Mouse (Mus musculus): ENCODE measurements around the gene Wfs1. TPM values are rescaled to one million over a fixed set of nuclear protein-coding genes. Genes with fewer than 3 reads are reported as not detected.

Wfs1 gene
- polyA plus RNA-seq, 1 experiment from 2014 or later = 23.8 TPM

- H3K9ac ChIP-seq (ENCODE audit: low read depth, low read length) = no peak overlapping the region
- H3K27ac ChIP-seq (ENCODE audit: low read depth, low read length) = no peak overlapping the region
- WGBS (ENCODE audit: insufficient replicate concordance) = 67% methylated on average over 3 of the region's 3 CpGs
- H3K4me1 ChIP-seq (ENCODE audit: control insufficient read depth, insufficient read depth, low read length) = peaks cover 4% of the 10 kb centered on the region
- no peak overlapping the region for H3K4me3 ChIP-seq (ENCODE audit: low read depth, low read length)
- ATAC-seq (replicated peaks; ENCODE audit: insufficient number of reproducible peaks, low FRiP score, low TSS enrichment) = no peak
- no peaks in the 10 kb centered on the region for H3K36me3 ChIP-seq (ENCODE audit: control insufficient read depth, insufficient read depth, low read length)
- H3K9me3 ChIP-seq (replicated peaks; ENCODE audit: control insufficient read depth, low read length) = no peaks in the 10 kb centered on the region
- H3K27me3 ChIP-seq (ENCODE audit: control insufficient read depth, insufficient read depth, low read length) = no peaks in the 10 kb centered on the region
- no peak overlapping the region for H3K4me2 ChIP-seq
These were observed 1.8 kb upstream of the Wfs1 start for GRCm38 (mm10) chr5:36990631-36991350.

DNA sequence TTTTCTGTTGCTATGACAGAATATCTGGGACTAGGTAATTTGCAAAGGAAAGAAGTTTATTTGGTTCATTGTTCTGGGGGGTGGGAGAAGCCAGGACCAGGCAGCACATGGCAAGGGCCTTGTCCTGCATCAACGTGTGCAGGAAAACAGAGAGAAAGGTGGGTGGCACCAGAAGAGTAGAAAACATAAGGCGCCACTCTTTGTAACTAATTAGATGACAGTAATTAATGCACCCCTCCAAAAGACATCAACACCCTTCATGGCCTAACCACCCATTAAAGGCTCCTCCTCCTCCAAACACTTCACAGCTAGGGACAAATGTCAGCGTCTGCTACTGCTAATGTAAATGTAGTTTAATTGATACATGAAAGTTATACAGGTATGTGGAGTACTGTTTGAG is 1.2 kb upstream of the Wfs1 start:
- H3K27ac ChIP-seq (ENCODE audit: low read depth, low read length) = no peak overlapping the region
- no peaks in the 10 kb centered on the region for H3K9me3 ChIP-seq (replicated peaks; ENCODE audit: control insufficient read depth, low read length)
- H3K27me3 ChIP-seq (ENCODE audit: control insufficient read depth, insufficient read depth, low read length) = no peaks in the 10 kb centered on the region
- H3K4me3 ChIP-seq (ENCODE audit: low read depth, low read length) = no peak overlapping the region
- peaks cover 4% of the 10 kb centered on the region for H3K4me1 ChIP-seq (ENCODE audit: control insufficient read depth, insufficient read depth, low read length)
- no peak overlapping the region for H3K4me2 ChIP-seq
- no peaks in the 10 kb centered on the region for H3K36me3 ChIP-seq (ENCODE audit: control insufficient read depth, insufficient read depth, low read length)
- ATAC-seq (replicated peaks; ENCODE audit: insufficient number of reproducible peaks, low FRiP score, low TSS enrichment) = no peak
- H3K9ac ChIP-seq (ENCODE audit: low read depth, low read length) = no peak overlapping the region
- WGBS (ENCODE audit: insufficient replicate concordance) = 53% methylated on average over 3 of the region's 3 CpGs

DNA sequence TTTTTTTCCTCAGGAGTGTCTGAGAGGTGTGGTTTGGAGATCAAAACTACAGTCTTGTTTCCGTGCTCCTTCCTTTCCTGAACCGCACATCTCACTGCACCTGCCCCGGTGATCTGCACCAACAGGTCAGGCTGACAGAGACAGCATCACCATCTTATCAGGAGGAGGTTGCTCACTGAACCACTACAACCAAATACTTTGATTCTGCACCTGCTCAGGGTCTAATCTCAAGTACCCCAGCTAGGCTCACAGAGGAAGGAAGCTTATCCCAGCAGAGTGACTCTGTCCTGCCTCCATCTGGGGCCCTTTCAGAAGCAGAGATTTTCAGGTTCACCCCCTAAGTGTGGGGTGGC is 596 bp upstream of the Wfs1 start:
- Histone ChIP-seq H3K27me3 (ENCODE audit: control insufficient read depth, insufficient read depth, low read length) (no peaks in the 10 kb centered on the region), H3K9me3 (replicated peaks; ENCODE audit: control insufficient read depth, low read length) (no peaks in the 10 kb centered on the region), H3K4me2 (peak overlapping the region; percentile 97), H3K27ac (ENCODE audit: low read depth, low read length) (no peak overlapping the region), H3K4me1 (ENCODE audit: control insufficient read depth, insufficient read depth, low read length) (peaks cover 4% of the 10 kb centered on the region), H3K9ac (ENCODE audit: low read depth, low read length) (no peak overlapping the region), H3K36me3 (ENCODE audit: control insufficient read depth, insufficient read depth, low read length) (no peaks in the 10 kb centered on the region), H3K4me3 (ENCODE audit: low read depth, low read length) (peak overlapping the region; percentile 80)
- ATAC-seq (replicated peaks; ENCODE audit: insufficient number of reproducible peaks, low FRiP score, low TSS enrichment) = no peak
- 5% methylated on average over 3 of the region's 3 CpGs for WGBS (ENCODE audit: insufficient replicate concordance)

DNA sequence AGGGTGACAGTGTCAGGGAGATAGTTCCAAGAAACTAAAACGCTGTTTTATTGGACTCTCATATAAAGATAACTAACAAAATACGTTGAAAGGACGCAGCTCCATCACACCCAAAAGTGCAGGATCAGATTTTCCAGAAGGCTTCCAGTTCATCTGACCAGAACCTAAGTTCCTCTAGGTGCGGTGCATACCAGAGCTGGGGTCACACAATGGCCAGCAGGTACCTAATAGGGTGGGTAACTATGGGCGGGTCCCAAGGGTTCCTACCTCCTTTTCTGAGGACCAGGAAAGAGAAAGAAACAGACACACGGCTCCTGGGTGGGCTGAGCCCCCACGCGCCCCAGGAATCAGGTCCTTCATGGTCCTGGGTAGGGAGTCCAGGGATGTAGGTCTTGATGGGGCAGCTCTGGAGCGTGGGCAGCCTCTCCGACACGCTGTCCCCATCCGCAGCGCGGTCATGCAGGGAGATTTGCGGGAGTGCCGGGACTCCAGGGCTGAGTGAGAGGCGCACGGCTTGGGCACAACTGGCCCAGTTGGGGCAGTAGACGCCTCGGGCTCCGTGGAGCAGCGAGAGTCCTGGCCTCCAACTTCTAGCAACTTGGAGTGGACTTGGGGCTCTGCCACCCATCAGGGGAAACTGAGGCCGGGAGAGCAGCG is 753 bp downstream of the Wfs1 start:
- H3K4me3 ChIP-seq (ENCODE audit: low read depth, low read length) = peak overlapping the region; percentile 80
- peak overlapping the region; percentile 97 for H3K4me2 ChIP-seq
- 0 out of 2 replicates have a peak overlapping the region, but pooled peaks have one; percentile 11 for H3K27ac ChIP-seq (ENCODE audit: low read depth, low read length)
- H3K36me3 ChIP-seq (ENCODE audit: control insufficient read depth, insufficient read depth, low read length) = no peaks in the 10 kb centered on the region
- H3K27me3 ChIP-seq (ENCODE audit: control insufficient read depth, insufficient read depth, low read length) = no peaks in the 10 kb centered on the region
- WGBS (ENCODE audit: insufficient replicate concordance) = 10% methylated on average over 24 of the region's 24 CpGs
- peaks cover 4% of the 10 kb centered on the region for H3K4me1 ChIP-seq (ENCODE audit: control insufficient read depth, insufficient read depth, low read length)
- peak overlapping the region; percentile 87 for H3K9ac ChIP-seq (ENCODE audit: low read depth, low read length)
- ATAC-seq (replicated peaks; ENCODE audit: insufficient number of reproducible peaks, low FRiP score, low TSS enrichment) = 0 out of 2 replicates have a peak, but pooled peaks have one; percentile 15
- H3K9me3 ChIP-seq (replicated peaks; ENCODE audit: control insufficient read depth, low read length) = no peaks in the 10 kb centered on the region

GRCm38 (mm10) chr5:36986617-36987016 is 2.4 kb downstream of the Wfs1 start:
- H3K4me2 ChIP-seq = no peak overlapping the region
- no peak overlapping the region for H3K27ac ChIP-seq (ENCODE audit: low read depth, low read length)
- peaks cover 4% of the 10 kb centered on the region for H3K4me1 ChIP-seq (ENCODE audit: control insufficient read depth, insufficient read depth, low read length)
- H3K4me3 ChIP-seq (ENCODE audit: low read depth, low read length) = no peak overlapping the region
- no peak overlapping the region for H3K9ac ChIP-seq (ENCODE audit: low read depth, low read length)
- H3K27me3 ChIP-seq (ENCODE audit: control insufficient read depth, insufficient read depth, low read length) = no peaks in the 10 kb centered on the region
- ATAC-seq (replicated peaks; ENCODE audit: insufficient number of reproducible peaks, low FRiP score, low TSS enrichment) = no peak
- H3K9me3 ChIP-seq (replicated peaks; ENCODE audit: control insufficient read depth, low read length) = no peaks in the 10 kb centered on the region
- 44% methylated on average over 1 of the region's 1 CpGs for WGBS (ENCODE audit: insufficient replicate concordance)
- no peaks in the 10 kb centered on the region for H3K36me3 ChIP-seq (ENCODE audit: control insufficient read depth, insufficient read depth, low read length)

DNA sequence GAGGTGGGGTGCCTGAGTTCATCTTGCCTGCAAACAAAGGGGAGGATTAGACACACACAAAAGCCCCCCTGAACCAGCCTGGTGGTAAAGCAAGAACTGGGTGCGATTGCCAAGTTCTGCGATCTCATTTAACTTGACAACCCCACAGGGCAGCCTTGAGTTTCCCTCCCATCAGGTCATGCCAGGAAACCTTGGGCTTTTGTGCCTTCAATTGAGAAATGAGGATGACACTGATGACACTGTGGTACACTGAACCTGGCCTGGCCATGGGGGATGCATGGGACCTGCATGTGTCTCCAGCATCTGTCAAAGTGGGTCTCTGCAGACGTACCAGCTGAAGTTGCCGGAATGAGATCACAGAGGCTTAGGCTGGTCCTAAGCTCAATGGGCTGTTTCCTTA is 6.7 kb downstream of the Wfs1 start:
- no peak overlapping the region for H3K27ac ChIP-seq (ENCODE audit: low read depth, low read length)
- H3K4me2 ChIP-seq = no peak overlapping the region
- no peak overlapping the region for H3K9ac ChIP-seq (ENCODE audit: low read depth, low read length)
- 88% methylated on average over 4 of the region's 4 CpGs for WGBS (ENCODE audit: insufficient replicate concordance)
- H3K4me3 ChIP-seq (ENCODE audit: low read depth, low read length) = no peak overlapping the region
- H3K9me3 ChIP-seq (replicated peaks; ENCODE audit: control insufficient read depth, low read length) = no peaks in the 10 kb centered on the region
- peaks cover 10% of the 10 kb centered on the region for H3K4me1 ChIP-seq (ENCODE audit: control insufficient read depth, insufficient read depth, low read length)
- no peak for ATAC-seq (replicated peaks; ENCODE audit: insufficient number of reproducible peaks, low FRiP score, low TSS enrichment)
- H3K36me3 ChIP-seq (ENCODE audit: control insufficient read depth, insufficient read depth, low read length) = no peaks in the 10 kb centered on the region
- no peaks in the 10 kb centered on the region for H3K27me3 ChIP-seq (ENCODE audit: control insufficient read depth, insufficient read depth, low read length)

DNA sequence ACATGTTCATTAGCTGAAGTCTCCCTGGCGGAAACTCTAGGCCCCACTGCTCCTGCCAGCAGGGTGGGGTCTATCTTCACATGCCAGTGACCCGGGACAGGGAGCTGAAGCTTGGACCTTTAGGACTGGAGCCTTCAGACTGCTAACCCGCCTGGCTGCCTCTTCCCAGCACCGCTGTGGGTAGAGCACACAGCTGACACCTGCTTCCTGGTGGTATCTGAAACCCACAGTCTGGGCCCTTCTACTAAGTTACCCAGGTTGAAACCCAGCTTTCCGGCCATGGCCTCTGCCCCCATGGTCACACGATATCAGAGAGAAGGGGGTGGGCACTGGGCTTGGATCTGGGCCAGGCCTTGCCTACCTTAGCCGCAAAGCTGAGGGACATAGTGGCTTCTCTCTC is 9.4 kb downstream of the Wfs1 start:
- no peaks in the 10 kb centered on the region for H3K9me3 ChIP-seq (replicated peaks; ENCODE audit: control insufficient read depth, low read length)
- peaks cover 5% of the 10 kb centered on the region; the same call in 1 of the 2 replicates for H3K4me1 ChIP-seq (ENCODE audit: control insufficient read depth, insufficient read depth, low read length)
- no peak overlapping the region for H3K4me2 ChIP-seq
- no peak overlapping the region for H3K9ac ChIP-seq (ENCODE audit: low read depth, low read length)
- H3K27ac ChIP-seq (ENCODE audit: low read depth, low read length) = no peak overlapping the region
- H3K27me3 ChIP-seq (ENCODE audit: control insufficient read depth, insufficient read depth, low read length) = no peaks in the 10 kb centered on the region
- H3K4me3 ChIP-seq (ENCODE audit: low read depth, low read length) = no peak overlapping the region
- no peak for ATAC-seq (replicated peaks; ENCODE audit: insufficient number of reproducible peaks, low FRiP score, low TSS enrichment)
- peaks cover 6% of the 10 kb centered on the region; the same call in 1 of the 2 replicates for H3K36me3 ChIP-seq (ENCODE audit: control insufficient read depth, insufficient read depth, low read length)
- 83% methylated on average over 7 of the region's 7 CpGs for WGBS (ENCODE audit: insufficient replicate concordance)

DNA sequence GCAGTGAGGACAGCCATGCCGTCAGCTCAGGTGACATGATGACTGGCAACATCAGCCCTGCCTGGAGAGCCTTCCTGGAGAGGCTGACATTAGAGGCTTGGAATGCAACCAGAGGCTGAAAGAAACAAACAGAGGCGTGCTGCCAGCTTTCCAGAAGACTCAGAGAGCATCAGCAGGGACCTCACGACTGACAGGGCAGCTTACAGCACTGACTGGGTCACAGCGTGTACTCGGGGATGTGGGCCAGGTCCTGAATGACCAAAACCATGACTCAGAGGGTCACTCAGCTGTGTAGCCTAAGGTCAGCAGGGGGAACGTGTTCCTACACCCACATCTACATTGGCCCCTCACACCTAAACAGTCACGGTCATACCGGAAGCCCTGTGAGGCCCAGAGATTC is 10.0 kb downstream of the Wfs1 start:
- Histone ChIP-seq H3K9me3 (replicated peaks; ENCODE audit: control insufficient read depth, low read length) (no peaks in the 10 kb centered on the region), H3K27me3 (ENCODE audit: control insufficient read depth, insufficient read depth, low read length) (no peaks in the 10 kb centered on the region), H3K36me3 (ENCODE audit: control insufficient read depth, insufficient read depth, low read length) (peaks cover 6% of the 10 kb centered on the region; the same call in 1 of the 2 replicates), H3K9ac (ENCODE audit: low read depth, low read length) (no peak overlapping the region), H3K4me3 (ENCODE audit: low read depth, low read length) (no peak overlapping the region), H3K4me1 (ENCODE audit: control insufficient read depth, insufficient read depth, low read length) (peaks cover 5% of the 10 kb centered on the region; the same call in 1 of the 2 replicates), H3K27ac (ENCODE audit: low read depth, low read length) (no peak overlapping the region), H3K4me2 (no peak overlapping the region)
- WGBS (ENCODE audit: insufficient replicate concordance) = 62% methylated on average over 8 of the region's 8 CpGs
- ATAC-seq (replicated peaks; ENCODE audit: insufficient number of reproducible peaks, low FRiP score, low TSS enrichment) = no peak
